Mouse (Mus musculus): ENCODE measurements around the gene Agmat. TPM values are rescaled to one million over a fixed set of nuclear protein-coding genes. Genes with fewer than 3 reads are reported as not detected.

The Agmat gene
- polyA plus RNA-seq, 1 experiment from 2014 or later, result 0.27 TPM

- peak within 1 kb of the TSS; percentile 98 for H3K27ac ChIP-seq (ENCODE audit: low read length)
- peak within 1 kb of the TSS; percentile 89 for H3K9ac ChIP-seq (replicated peaks; ENCODE audit: low read depth)
- peak; percentile 88 for ATAC-seq
- no peaks in the 10 kb centered on the region for H3K9me3 ChIP-seq (ENCODE audit: low read length)
- DNase-seq (ENCODE audit: low spot score), result peak; percentile 97
- H3K27me3 ChIP-seq (replicated peaks; ENCODE audit: insufficient read depth, low read length), result no peaks in the 10 kb centered on the region
- under 1% methylated on average over 71 of the region's 105 CpGs for WGBS
- peak within 1 kb of the TSS; percentile 96 for H3K4me3 ChIP-seq (ENCODE audit: low read depth, low read length)
- H3K4me2 ChIP-seq (replicated peaks; ENCODE audit: low read depth, low read length), result peak within 1 kb of the TSS; percentile 83
- TF ChIP-seq EP300 (IDR thresholded peaks at IDR 0.05) (no peak), CTCF (IDR thresholded peaks at IDR 0.05) (no peak)
- no peaks in the 10 kb centered on the region for H3K36me3 ChIP-seq (ENCODE audit: insufficient read depth, low read length)
- H3K4me1 ChIP-seq (ENCODE audit: insufficient read depth, low read depth, low read length), result peaks cover 8% of the 10 kb centered on the region; the same call in 1 of the 2 replicates
Measured at GRCm38 (mm10) chr4:141722731-141723672, 23.5 kb upstream of the Agmat start, which contains the start of gene Ddi2. TSS of gene Ddi2 (minus strand) at chr4:141723419.

- Histone ChIP-seq H3K9ac (replicated peaks; ENCODE audit: low read depth) (0 out of 2 replicates have a peak overlapping the region, but pooled peaks have one; percentile 6), H3K27me3 (replicated peaks; ENCODE audit: insufficient read depth, low read length) (no peaks in the 10 kb centered on the region), H3K4me2 (replicated peaks; ENCODE audit: low read depth, low read length) (peak overlapping the region; percentile 83), H3K4me3 (ENCODE audit: low read depth, low read length) (peak overlapping the region; percentile 96), H3K27ac (ENCODE audit: low read length) (peak overlapping the region; percentile 98; the same call in 1 of the 2 replicates), H3K36me3 (ENCODE audit: insufficient read depth, low read length) (no peaks in the 10 kb centered on the region), H3K4me1 (ENCODE audit: insufficient read depth, low read depth, low read length) (peaks cover 8% of the 10 kb centered on the region; the same call in 1 of the 2 replicates), H3K9me3 (ENCODE audit: low read length) (no peaks in the 10 kb centered on the region)
- ATAC-seq (no peak), DNase-seq (ENCODE audit: low spot score) (no peak)
- 8% methylated on average over 13 of the region's 13 CpGs for WGBS
- TF ChIP-seq CTCF (IDR thresholded peaks at IDR 0.05) (no peak), EP300 (IDR thresholded peaks at IDR 0.05) (0 out of 2 replicates have a peak, but pooled peaks have one; percentile 34)
Measured at GRCm38 (mm10) chr4:141723673-141724068, 22.8 kb upstream of the Agmat start.

GRCm38 (mm10) chr4:141724594-141724993 lies 21.9 kb upstream of the Agmat start:
- H3K27me3 ChIP-seq (replicated peaks; ENCODE audit: insufficient read depth, low read length), result no peaks in the 10 kb centered on the region
- H3K4me1 ChIP-seq (ENCODE audit: insufficient read depth, low read depth, low read length), result peaks cover 8% of the 10 kb centered on the region; the same call in 1 of the 2 replicates
- H3K27ac ChIP-seq (ENCODE audit: low read length), result no peak overlapping the region
- H3K4me3 ChIP-seq (ENCODE audit: low read depth, low read length), result no peak overlapping the region
- H3K9me3 ChIP-seq (ENCODE audit: low read length), result no peaks in the 10 kb centered on the region
- DNase-seq (ENCODE audit: low spot score), result no peak
- 55% methylated on average over 11 of the region's 11 CpGs for WGBS
- H3K4me2 ChIP-seq (replicated peaks; ENCODE audit: low read depth, low read length), result no peak overlapping the region
- ATAC-seq, result no peak
- H3K9ac ChIP-seq (replicated peaks; ENCODE audit: low read depth), result no peak overlapping the region
- H3K36me3 ChIP-seq (ENCODE audit: insufficient read depth, low read length), result no peaks in the 10 kb centered on the region
- TF ChIP-seq CTCF (IDR thresholded peaks at IDR 0.05) (no peak), EP300 (IDR thresholded peaks at IDR 0.05) (no peak)

GRCm38 (mm10) chr4:141725277-141725676 lies 21.2 kb upstream of the Agmat start:
- H3K27ac ChIP-seq (ENCODE audit: low read length), result no peak overlapping the region
- peaks cover 8% of the 10 kb centered on the region; the same call in 1 of the 2 replicates for H3K4me1 ChIP-seq (ENCODE audit: insufficient read depth, low read depth, low read length)
- no peak overlapping the region for H3K4me3 ChIP-seq (ENCODE audit: low read depth, low read length)
- H3K36me3 ChIP-seq (ENCODE audit: insufficient read depth, low read length), result no peaks in the 10 kb centered on the region
- no peaks in the 10 kb centered on the region for H3K27me3 ChIP-seq (replicated peaks; ENCODE audit: insufficient read depth, low read length)
- ATAC-seq (no peak), DNase-seq (ENCODE audit: low spot score) (no peak)
- H3K9me3 ChIP-seq (ENCODE audit: low read length), result no peaks in the 10 kb centered on the region
- H3K9ac ChIP-seq (replicated peaks; ENCODE audit: low read depth), result no peak overlapping the region
- no peak for TF ChIP-seq EP300 (IDR thresholded peaks at IDR 0.05)
- TF ChIP-seq CTCF (IDR thresholded peaks at IDR 0.05), result no peak
- H3K4me2 ChIP-seq (replicated peaks; ENCODE audit: low read depth, low read length), result no peak overlapping the region
- 57% methylated on average over 5 of the region's 5 CpGs for WGBS

- peak; percentile 44 for DNase-seq (ENCODE audit: low spot score)
- Histone ChIP-seq H3K4me1 (ENCODE audit: insufficient read depth, low read depth, low read length) (peaks cover 4% of the 10 kb centered on the region; the same call in 1 of the 2 replicates), H3K9ac (replicated peaks; ENCODE audit: low read depth) (no peak overlapping the region), H3K9me3 (ENCODE audit: low read length) (no peaks in the 10 kb centered on the region), H3K36me3 (ENCODE audit: insufficient read depth, low read length) (no peaks in the 10 kb centered on the region), H3K4me2 (replicated peaks; ENCODE audit: low read depth, low read length) (no peak overlapping the region), H3K27ac (ENCODE audit: low read length) (no peak overlapping the region), H3K27me3 (replicated peaks; ENCODE audit: insufficient read depth, low read length) (no peaks in the 10 kb centered on the region), H3K4me3 (ENCODE audit: low read depth, low read length) (no peak overlapping the region)
- ATAC-seq, result no peak
- no peak for TF ChIP-seq CTCF (IDR thresholded peaks at IDR 0.05)
- TF ChIP-seq EP300 (IDR thresholded peaks at IDR 0.05), result no peak
- 36% methylated on average over 3 of the region's 3 CpGs for WGBS
Measured at GRCm38 (mm10) chr4:141725738-141726137, 20.7 kb upstream of the Agmat start.

- no peaks in the 10 kb centered on the region for H3K4me1 ChIP-seq (ENCODE audit: insufficient read depth, low read depth, low read length)
- no peak for ATAC-seq
- H3K4me3 ChIP-seq (ENCODE audit: low read depth, low read length), result no peak overlapping the region
- 85% methylated on average over 3 of the region's 3 CpGs for WGBS
- H3K36me3 ChIP-seq (ENCODE audit: insufficient read depth, low read length), result no peaks in the 10 kb centered on the region
- no peaks in the 10 kb centered on the region for H3K9me3 ChIP-seq (ENCODE audit: low read length)
- no peaks in the 10 kb centered on the region for H3K27me3 ChIP-seq (replicated peaks; ENCODE audit: insufficient read depth, low read length)
- H3K4me2 ChIP-seq (replicated peaks; ENCODE audit: low read depth, low read length), result no peak overlapping the region
- DNase-seq (ENCODE audit: low spot score), result no peak
- no peak overlapping the region for H3K27ac ChIP-seq (ENCODE audit: low read length)
- no peak overlapping the region for H3K9ac ChIP-seq (replicated peaks; ENCODE audit: low read depth)
- TF ChIP-seq EP300 (IDR thresholded peaks at IDR 0.05) (no peak), CTCF (IDR thresholded peaks at IDR 0.05) (no peak)
Measured at GRCm38 (mm10) chr4:141729266-141729665, 17.2 kb upstream of the Agmat start.
